Mouse (Mus musculus) cerebellum, adult 2 months (tissue): Measurements from ENCODE around the gene Pold2.

Experiments used
- CTCF ChIP-seq: fragments of 200-500 bp; IDR thresholded peaks from 2 replicates; pipeline ENCODE4 v1.5.1; 2011; ENCODE audit warnings: low read depth, mild to moderate bottlenecking, control low read depth, low read length, moderate library complexity, borderline replicate concordance; ENCODE audit not compliant: insufficient read depth
- POLR2A ChIP-seq: fragments of 200-500 bp; IDR thresholded peaks from 2 replicates; pipeline ENCODE4 v1.6.1; 2011; ENCODE audit warnings: low read length, control low read depth, borderline replicate concordance; ENCODE audit not compliant: insufficient read depth

DNA sequence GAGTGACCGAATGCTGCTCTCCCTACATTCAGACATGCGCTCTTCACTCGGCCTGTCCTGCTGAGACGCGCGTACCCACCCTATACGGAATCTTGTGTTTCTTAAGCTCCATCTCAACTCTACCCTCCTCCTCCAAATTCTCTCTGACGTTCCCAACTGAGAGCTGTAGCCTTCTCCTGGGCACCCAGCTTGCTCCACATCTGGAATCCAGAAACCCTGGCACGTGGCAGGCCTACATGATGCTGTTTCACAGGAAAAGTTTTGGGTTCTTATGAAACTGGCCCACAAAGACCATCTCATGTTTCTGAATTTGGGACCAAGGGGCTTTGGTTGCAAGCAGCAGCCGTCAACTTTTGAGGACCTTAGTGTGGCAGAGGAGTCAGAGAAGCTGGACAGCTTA is 21.2 kb upstream of the Pold2 start:
- TF ChIP-seq CTCF (no peak), POLR2A (no peak)
